Mouse (Mus musculus) stomach, embryonic 14.5 days (tissue): ENCODE results near the gene As3mt. TPM values are rescaled to one million over a fixed set of nuclear protein-coding genes. Genes with fewer than 3 reads are reported as not detected.
A peak's percentile ranks its signal among the peaks of the same experiment; 100 is the strongest.
"Not testable (repeated sequence)": the region's sequence is repeated elsewhere in the genome, so short reads cannot be mapped to it uniquely, and the experiment has no call there.

Source experiments
- ATAC-seq: fragments of 200-750 bp; cut with Nextera tagmentation; 2 replicates; pipeline ENCODE4 v1.8.0; 2017; ENCODE audit warnings: low read depth, moderate TSS enrichment; ENCODE audit not compliant: insufficient number of reproducible peaks, insufficient read depth, low FRiP score
- H3K27ac ChIP-seq: fragments of 300-500 bp; sonication (generic); 2 replicates; pipeline ENCODE4 v1.5.1; 2014; ENCODE audit warnings: mild to moderate bottlenecking, low read length, moderate library complexity, mixed read lengths
- H3K27me3 ChIP-seq: fragments of 300-500 bp; sonication (generic); 2 replicates; pipeline ENCODE4 v1.6.1; 2014; ENCODE audit warnings: low read length, control low read depth, mixed read lengths; ENCODE audit not compliant: control insufficient read depth, insufficient read depth
- H3K36me3 ChIP-seq: fragments of 300-500 bp; sonication (generic); 2 replicates; pipeline ENCODE4 v1.6.1; 2014; ENCODE audit warnings: mild to moderate bottlenecking, control low read depth, low read length, moderate library complexity, mixed read lengths; ENCODE audit not compliant: control insufficient read depth, insufficient read depth
- H3K4me1 ChIP-seq: fragments of 300-500 bp; sonication (generic); 2 replicates; pipeline ENCODE4 v1.6.1; 2014; ENCODE audit warnings: low read length, control low read depth, mixed read lengths; ENCODE audit not compliant: control insufficient read depth, insufficient read depth
- H3K4me2 ChIP-seq: fragments of 300-500 bp; sonication (generic); replicated peaks from 2 replicates; pipeline ENCODE4 v1.6.1; 2014; ENCODE audit warnings: low read depth, low read length, control low read depth
- H3K4me3 ChIP-seq: fragments of 300-500 bp; sonication (generic); 2 replicates; pipeline ENCODE4 v1.5.1; 2014; ENCODE audit warnings: low read depth, low read length, control low read depth
- H3K9ac ChIP-seq: fragments of 300-500 bp; sonication (generic); replicated peaks from 2 replicates; pipeline ENCODE4 v1.6.1; 2014; ENCODE audit warnings: low read depth, mild to moderate bottlenecking, control low read depth, low read length, moderate library complexity, mixed read lengths
- H3K9me3 ChIP-seq: fragments of 300-500 bp; sonication (generic); 2 replicates; pipeline ENCODE4 v1.6.1; 2016; ENCODE audit warnings: low read depth, low read length, control low read depth; ENCODE audit not compliant: control insufficient read depth
- WGBS: fragments of 180-500 bp; shearing (Covaris S2); extraction: QIAGEN DNeasy Blood & Tissue Kit; methylation state at CpG from one replicate; pipeline ENCODE4 v1.1.7; 2014; 5-methylcytosine and 5-hydroxymethylcytosine counted together
- polyA plus RNA-seq: library from polyadenylated mRNA; unstranded; fragments of >200 nt; fragmentation: Nextera tagmentation; extraction: Ambion mirVana; gene quantifications from 2 replicates; pipeline ENCODE4 v1.2.1, GENCODE M21; 2014

As3mt gene
- polyA plus RNA-seq, 1 experiment from 2014 or later = 23.2 TPM

DNA sequence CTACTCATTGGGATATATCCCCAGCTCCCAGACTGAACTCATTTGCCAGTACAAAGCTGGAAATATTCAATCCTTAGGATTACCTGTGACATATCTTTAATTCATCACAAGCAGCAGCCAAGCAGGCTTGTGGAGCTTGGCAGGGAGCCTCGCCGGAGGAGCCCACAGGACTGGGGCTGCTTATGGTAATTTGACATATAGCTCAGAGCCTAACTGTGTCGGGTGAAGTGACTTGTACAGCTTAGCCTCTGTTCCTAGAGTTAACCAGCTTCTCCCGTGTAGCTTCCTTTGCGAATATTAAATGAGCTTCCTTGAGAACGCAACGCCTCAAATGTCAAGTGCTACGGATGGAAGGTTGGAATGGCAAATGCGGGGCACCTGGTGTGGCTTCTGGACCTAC lies 37.4 kb downstream of the As3mt start:
- no peak overlapping the region for H3K9ac ChIP-seq
- H3K9me3 ChIP-seq = no peaks in the 10 kb centered on the region
- no peaks in the 10 kb centered on the region for H3K4me1 ChIP-seq
- H3K4me2 ChIP-seq = no peak overlapping the region
- no peaks in the 10 kb centered on the region for H3K27me3 ChIP-seq
- no peak overlapping the region for H3K27ac ChIP-seq
- ATAC-seq = no peak
- no peaks in the 10 kb centered on the region for H3K36me3 ChIP-seq
- WGBS = 64% methylated on average over 9 of the region's 9 CpGs
- H3K4me3 ChIP-seq = no peak overlapping the region

- no peak overlapping the region for H3K4me3 ChIP-seq
- no peaks in the 10 kb centered on the region for H3K27me3 ChIP-seq
- H3K4me1 ChIP-seq = no peaks in the 10 kb centered on the region
- no peak overlapping the region for H3K9ac ChIP-seq
- 80% methylated on average over 3 of the region's 3 CpGs for WGBS
- H3K36me3 ChIP-seq = no peaks in the 10 kb centered on the region
- H3K27ac ChIP-seq = no peak overlapping the region
- ATAC-seq = no peak
- no peak overlapping the region for H3K4me2 ChIP-seq
- no peaks in the 10 kb centered on the region for H3K9me3 ChIP-seq
Measured at GRCm38 (mm10) chr19:46747799-46748198, 40.5 kb downstream of the As3mt start.

DNA sequence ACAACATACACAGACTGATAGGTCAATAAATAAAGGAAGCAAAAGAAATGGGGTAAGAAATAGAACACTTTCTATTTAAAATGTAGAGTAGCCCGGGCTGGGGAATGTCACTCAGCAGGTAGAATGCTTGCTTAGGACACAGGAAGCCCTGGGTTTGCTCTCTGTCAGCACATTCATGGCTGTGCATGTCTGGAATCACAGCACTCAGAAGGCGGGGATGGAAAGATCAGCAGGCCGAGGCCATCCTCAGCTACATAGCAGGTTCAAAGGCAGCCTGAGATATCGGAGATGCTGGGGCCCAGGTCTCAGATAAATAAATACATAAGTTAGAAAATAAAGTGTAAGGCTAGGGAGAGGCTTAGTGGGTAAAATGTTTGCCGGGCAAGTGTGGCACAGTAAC lies 45.0 kb downstream of the As3mt start:
- Histone ChIP-seq H3K9ac (no peak overlapping the region), H3K4me3 (no peak overlapping the region), H3K27me3 (no peaks in the 10 kb centered on the region), H3K36me3 (no peaks in the 10 kb centered on the region), H3K9me3 (no peaks in the 10 kb centered on the region), H3K4me1 (no peaks in the 10 kb centered on the region), H3K4me2 (no peak overlapping the region), H3K27ac (no peak overlapping the region)
- WGBS = 80% methylated on average over 5 of the region's 5 CpGs
- no peak for ATAC-seq

GRCm38 (mm10) chr19:46755066-46755465 lies 47.8 kb downstream of the As3mt start:
- Histone ChIP-seq H3K27ac (no peak overlapping the region), H3K9me3 (no peaks in the 10 kb centered on the region), H3K9ac (no peak overlapping the region), H3K36me3 (no peaks in the 10 kb centered on the region), H3K4me3 (no peak overlapping the region), H3K4me1 (no peaks in the 10 kb centered on the region), H3K4me2 (no peak overlapping the region), H3K27me3 (no peaks in the 10 kb centered on the region)
- 43% methylated on average over 9 of the region's 9 CpGs for WGBS
- ATAC-seq = no peak

GRCm38 (mm10) chr19:46756221-46756620 lies 49.0 kb downstream of the As3mt start:
- Histone ChIP-seq H3K4me1 (no peaks in the 10 kb centered on the region), H3K27me3 (no peaks in the 10 kb centered on the region), H3K36me3 (no peaks in the 10 kb centered on the region), H3K27ac (no peak overlapping the region), H3K9ac (no peak overlapping the region), H3K4me2 (no peak overlapping the region), H3K4me3 (no peak overlapping the region), H3K9me3 (no peaks in the 10 kb centered on the region)
- WGBS = 87% methylated on average over 4 of the region's 4 CpGs
- ATAC-seq = no peak

DNA sequence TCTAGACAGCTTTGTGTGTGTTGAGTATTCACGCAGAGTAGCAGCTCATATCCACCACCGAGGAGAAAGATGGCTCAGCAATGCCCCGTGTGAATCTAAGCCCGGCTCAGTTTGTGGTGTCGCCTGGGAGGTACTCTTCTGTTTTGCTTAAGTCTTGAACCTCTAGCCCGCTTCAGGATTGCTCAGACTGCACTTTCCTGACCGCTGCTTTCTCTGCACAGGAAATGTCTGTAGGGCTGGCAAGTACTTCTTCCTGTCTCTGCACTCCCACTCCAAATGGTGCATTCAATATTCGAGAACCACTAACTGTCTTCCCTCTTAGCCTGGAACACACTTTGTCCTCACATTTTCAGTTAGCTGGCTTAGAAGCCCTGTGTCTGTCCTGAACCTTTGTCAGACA lies 51.8 kb downstream of the As3mt start:
- Histone ChIP-seq H3K27me3 (no peaks in the 10 kb centered on the region), H3K9ac (no peak overlapping the region), H3K4me1 (peaks cover 9% of the 10 kb centered on the region; the same call in 1 of the 2 replicates), H3K27ac (no peak overlapping the region), H3K9me3 (no peaks in the 10 kb centered on the region), H3K4me2 (no peak overlapping the region), H3K36me3 (no peaks in the 10 kb centered on the region), H3K4me3 (no peak overlapping the region)
- 67% methylated on average over 8 of the region's 8 CpGs for WGBS
- ATAC-seq = no peak

DNA sequence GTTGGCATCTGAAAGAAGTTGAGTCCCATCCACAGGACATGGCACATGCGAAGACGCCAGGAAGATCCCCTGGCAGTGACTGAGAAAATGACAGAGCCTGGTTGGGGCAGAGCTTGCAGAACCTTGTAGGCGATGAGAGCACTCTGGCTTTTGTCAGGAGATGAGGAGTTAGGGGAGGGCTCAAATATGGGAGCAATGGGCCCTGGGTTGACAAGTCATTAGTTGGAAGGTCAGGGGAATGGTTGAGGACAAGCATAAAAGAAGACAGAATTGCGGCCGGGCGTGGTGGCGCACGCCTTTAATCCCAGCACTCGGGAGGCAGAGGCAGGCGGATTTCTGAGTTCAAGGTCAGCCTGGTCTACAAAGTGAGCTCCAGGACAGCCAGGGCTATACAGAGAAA lies 52.7 kb downstream of the As3mt start:
- H3K9ac ChIP-seq, H3K9me3 ChIP-seq, H3K4me3 ChIP-seq, H3K27me3 ChIP-seq, H3K4me2 ChIP-seq, ATAC-seq, H3K27ac ChIP-seq, H3K36me3 ChIP-seq: not testable (repeated sequence)
- peaks cover 12% of the 10 kb centered on the region; the same call in 1 of the 2 replicates for H3K4me1 ChIP-seq
- WGBS = 85% methylated on average over 10 of the region's 10 CpGs

- WGBS = 18% methylated on average over 29 of the region's 29 CpGs
- Histone ChIP-seq H3K4me3 (peak overlapping the region; percentile 63), H3K9me3 (no peaks in the 10 kb centered on the region), H3K9ac (no peak overlapping the region), H3K27ac (no peak overlapping the region), H3K4me1 (peaks cover 12% of the 10 kb centered on the region; the same call in 1 of the 2 replicates), H3K4me2 (peak overlapping the region; percentile 100), H3K27me3 (no peaks in the 10 kb centered on the region), H3K36me3 (no peaks in the 10 kb centered on the region)
- peak; percentile 54; the same call in 1 of the 2 replicates for ATAC-seq
Measured at GRCm38 (mm10) chr19:46760375-46761160, 53.3 kb downstream of the As3mt start.
